Comparison of ENCODE assay signal across 8 mouse cellular contexts in genomic region chr2:102030652-102031051, GRCm38 (mm10).
DNase-seq lines count a peak whose midpoint lies in the region; ATAC-seq lines count a peak whose summit lies in the region.

No protein-coding gene starts in this region.

- no peaks in the 10 kb centered on the region for H3K9me3 ChIP-seq in forebrain, embryonic 15.5 days
- H3K9me3 ChIP-seq in hindbrain, embryonic 11.5 days (ENCODE audit: control insufficient read depth, low read length): no peaks in the 10 kb centered on the region
- no peaks in the 10 kb centered on the region for H3K9me3 ChIP-seq in midbrain, embryonic 12.5 days
- no peaks in the 10 kb centered on the region for H3K9me3 ChIP-seq in stomach, embryonic 16.5 days (replicated peaks; ENCODE audit: control insufficient read depth, low read length)

- peak; percentile 70 for DNase-seq in CD4-positive, CD25-positive, alpha-beta regulatory T cell, adult 2 months (ENCODE audit: low read depth, low spot score)
- peak; percentile 45 for DNase-seq in adrenal gland, adult 2 months
- peak; percentile 74 for DNase-seq in hindbrain, embryonic 11.5 days (ENCODE audit: low spot score)
- DNase-seq in layer of hippocampus, postnatal 36 days: peak; percentile 56

- H3K4me1 ChIP-seq in forebrain, embryonic 15.5 days: peaks cover 39% of the 10 kb centered on the region
- H3K4me1 ChIP-seq in hindbrain, embryonic 11.5 days (replicated peaks; ENCODE audit: control insufficient read depth, insufficient read depth, low read length): no peaks in the 10 kb centered on the region
- H3K4me1 ChIP-seq in midbrain, embryonic 12.5 days: peaks cover 38% of the 10 kb centered on the region
- H3K4me1 ChIP-seq in stomach, embryonic 16.5 days (ENCODE audit: control insufficient read depth, insufficient read depth, low read length): no peaks in the 10 kb centered on the region

- 19% methylated on average over 5 of the region's 5 CpGs for WGBS in forebrain, embryonic 15.5 days
- WGBS in hindbrain, embryonic 11.5 days: 23% methylated on average over 5 of the region's 5 CpGs
- WGBS in midbrain, embryonic 12.5 days: 23% methylated on average over 5 of the region's 5 CpGs
- WGBS in stomach, embryonic 16.5 days: 20% methylated on average over 5 of the region's 5 CpGs

- ATAC-seq in CD4-positive, CD25-positive, alpha-beta regulatory T cell, adult 4 months: no peak
- peak; percentile 46 for ATAC-seq in forebrain, embryonic 15.5 days (replicated peaks)
- 0 out of 2 replicates have a peak, but pooled peaks have one; percentile 8 for ATAC-seq in hindbrain, embryonic 11.5 days (ENCODE audit: low FRiP score)
- ATAC-seq in midbrain, embryonic 12.5 days (ENCODE audit: low FRiP score, low read depth): peak; percentile 55; the same call in 1 of the 2 replicates
- peak; percentile 38; the same call in 1 of the 2 replicates for ATAC-seq in stomach, embryonic 16.5 days (ENCODE audit: insufficient read depth, low FRiP score)

- no peaks in the 10 kb centered on the region for H3K27me3 ChIP-seq in forebrain, embryonic 15.5 days
- no peaks in the 10 kb centered on the region for H3K27me3 ChIP-seq in hindbrain, embryonic 11.5 days (ENCODE audit: control insufficient read depth, insufficient read depth, low read length)
- no peaks in the 10 kb centered on the region for H3K27me3 ChIP-seq in midbrain, embryonic 12.5 days
- H3K27me3 ChIP-seq in stomach, embryonic 16.5 days (ENCODE audit: control insufficient read depth, insufficient read depth, low read length): no peaks in the 10 kb centered on the region

- no peak overlapping the region for H3K9ac ChIP-seq in forebrain, embryonic 15.5 days (replicated peaks)
- H3K9ac ChIP-seq in hindbrain, embryonic 11.5 days (ENCODE audit: low read depth, low read length): no peak overlapping the region
- H3K9ac ChIP-seq in midbrain, embryonic 12.5 days (replicated peaks): no peak overlapping the region
- no peak overlapping the region for H3K9ac ChIP-seq in stomach, embryonic 16.5 days (ENCODE audit: low read length)

- no peak overlapping the region for H3K4me2 ChIP-seq in forebrain, embryonic 15.5 days (replicated peaks)
- H3K4me2 ChIP-seq in hindbrain, embryonic 11.5 days (replicated peaks; ENCODE audit: low read depth, low read length): no peak overlapping the region
- H3K4me2 ChIP-seq in midbrain, embryonic 12.5 days (replicated peaks): no peak overlapping the region
- no peak overlapping the region for H3K4me2 ChIP-seq in stomach, embryonic 16.5 days (ENCODE audit: low read depth, low read length)

- peak overlapping the region; percentile 62 for H3K27ac ChIP-seq in forebrain, embryonic 15.5 days (replicated peaks)
- H3K27ac ChIP-seq in hindbrain, embryonic 11.5 days (ENCODE audit: low read depth, low read length): no peak overlapping the region
- H3K27ac ChIP-seq in midbrain, embryonic 12.5 days (replicated peaks): 0 out of 2 replicates have a peak overlapping the region, but pooled peaks have one; percentile 49
- H3K27ac ChIP-seq in stomach, embryonic 16.5 days (ENCODE audit: low read length): no peak overlapping the region

- H3K36me3 ChIP-seq in forebrain, embryonic 15.5 days: no peaks in the 10 kb centered on the region
- no peaks in the 10 kb centered on the region for H3K36me3 ChIP-seq in hindbrain, embryonic 11.5 days (ENCODE audit: control insufficient read depth, insufficient read depth, low read length)
- no peaks in the 10 kb centered on the region for H3K36me3 ChIP-seq in midbrain, embryonic 12.5 days
- 0 out of 2 replicates have a peak, but pooled peaks cover 2% of the 10 kb centered on the region for H3K36me3 ChIP-seq in stomach, embryonic 16.5 days (ENCODE audit: control insufficient read depth, insufficient read depth, low read length)

- H3K4me3 ChIP-seq in forebrain, embryonic 15.5 days: no peak overlapping the region
- no peak overlapping the region for H3K4me3 ChIP-seq in hindbrain, embryonic 11.5 days (ENCODE audit: low read depth, low read length)
- no peak overlapping the region for H3K4me3 ChIP-seq in midbrain, embryonic 12.5 days
- H3K4me3 ChIP-seq in stomach, embryonic 16.5 days (replicated peaks; ENCODE audit: low read length): no peak overlapping the region

Comparison
In these comparisons a context has a peak if more than half of its experiments do, and no peak if none do; other contexts are left out.
1. H3K27ac ChIP-seq: peak in forebrain, embryonic 15.5 days (single experiment) and midbrain, embryonic 12.5 days (single experiment); none in hindbrain, embryonic 11.5 days (single experiment) and stomach, embryonic 16.5 days (single experiment).
2. Peak in every context shown above with its lines, with median percentiles within 50 percentile points of each other: DNase-seq.